Mouse (Mus musculus) lung, postnatal 25 days (tissue): ENCODE measurements around the gene Mall.

ENCODE experiments used
- DNase-seq: peaks from one replicate; pipeline ENCODE4 v3.0.0; 2022; ENCODE audit warnings: low spot score

Mall gene

GRCm38 (mm10) chr2:127728661-127729450, 876 bp downstream of the Mall start:
- DNase-seq, result no peak

GRCm38 (mm10) chr2:127728146-127728545, 1.6 kb downstream of the Mall start:
- no peak for DNase-seq

GRCm38 (mm10) chr2:127723193-127723592, 6.5 kb downstream of the Mall start:
- no peak for DNase-seq

- peak; percentile 95 for DNase-seq
Measured at GRCm38 (mm10) chr2:127722176-127722892, 7.4 kb downstream of the Mall start.

- no peak for DNase-seq
Measured at GRCm38 (mm10) chr2:127718839-127719468, 10.8 kb downstream of the Mall start.

GRCm38 (mm10) chr2:127714726-127715125, 15.0 kb downstream of the Mall start:
- DNase-seq, result no peak

- DNase-seq, result no peak
Measured at GRCm38 (mm10) chr2:127708792-127709191, 20.9 kb downstream of the Mall start.

DNA sequence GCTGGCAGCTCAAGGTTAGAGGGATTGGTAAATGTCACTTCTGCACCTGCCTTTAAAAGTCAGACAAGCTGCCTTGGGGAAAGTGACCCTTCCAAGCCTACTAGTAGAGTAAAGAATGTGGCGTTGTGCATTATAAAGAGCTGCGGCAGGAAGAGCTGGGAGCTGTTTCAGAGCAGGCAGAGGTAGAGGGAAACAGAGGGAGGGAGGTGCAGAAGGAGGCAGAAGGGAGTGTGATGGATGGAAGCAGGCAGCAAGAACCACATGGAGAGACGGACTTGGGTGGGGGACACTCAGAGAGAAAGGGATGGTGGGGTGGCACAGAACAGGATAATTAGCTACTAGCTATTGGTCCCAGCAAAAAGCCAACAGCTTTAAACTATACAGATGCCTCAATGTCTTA, 21.7 kb downstream of the Mall start:
- DNase-seq, result no peak

- DNase-seq, result no peak
Measured at GRCm38 (mm10) chr2:127705267-127705666, 24.5 kb downstream of the Mall start.

DNA sequence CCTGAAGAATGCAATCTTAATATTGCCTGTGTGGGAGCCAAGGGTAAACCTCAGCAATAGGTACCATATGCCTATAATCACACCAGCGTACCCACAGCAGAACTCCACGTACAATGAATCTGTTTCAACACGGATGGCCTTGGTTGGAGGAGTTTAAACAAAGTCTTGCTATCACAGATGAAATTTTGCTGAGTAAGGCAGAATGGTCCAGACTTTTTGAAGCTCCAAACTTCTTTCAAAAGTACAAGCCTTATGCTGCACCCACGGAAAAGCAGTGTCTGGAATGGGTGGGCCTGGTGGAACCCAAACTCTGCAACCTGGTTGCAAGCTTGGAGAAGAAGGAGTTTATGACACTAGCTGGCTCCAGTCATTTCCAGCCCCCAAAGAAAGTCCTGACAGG, 40.5 kb downstream of the Mall start:
- no peak for DNase-seq

DNA sequence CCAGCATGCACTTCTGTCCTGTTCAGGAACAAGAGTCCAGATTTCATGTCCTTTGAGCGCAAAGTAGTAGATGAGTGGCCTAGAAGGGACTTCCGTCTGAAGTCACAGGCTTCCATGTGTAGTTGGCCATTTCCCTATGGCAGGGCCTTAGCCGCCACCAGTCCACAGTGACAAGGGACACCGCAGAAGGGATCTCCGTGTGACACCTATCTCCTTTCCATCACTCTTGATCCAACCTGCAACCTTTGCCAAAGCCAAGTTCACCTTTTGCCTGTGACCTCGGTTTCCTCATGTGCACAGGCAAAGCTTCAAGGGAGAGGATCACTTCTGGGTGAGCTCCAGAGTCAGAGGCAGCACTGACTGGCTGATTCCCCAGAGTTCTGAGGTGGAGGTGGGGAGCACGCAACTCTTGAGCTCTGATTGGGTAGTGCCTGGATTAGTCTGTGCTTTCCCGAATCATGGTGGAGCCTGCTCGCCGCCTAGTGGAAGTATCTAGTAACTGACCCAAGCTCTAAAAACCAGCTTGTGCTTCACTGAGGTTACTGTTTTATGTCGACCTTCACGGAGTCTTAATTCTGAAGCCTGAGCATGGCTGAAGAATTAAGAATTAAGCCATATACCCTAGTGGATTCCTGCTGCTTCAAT, 45.9 kb downstream of the Mall start:
- peak; percentile 74 for DNase-seq

GRCm38 (mm10) chr2:127667843-127668506, 61.8 kb downstream of the Mall start:
- DNase-seq, result peak; percentile 25

- no peak for DNase-seq
Measured at GRCm38 (mm10) chr2:127667015-127667414, 62.7 kb downstream of the Mall start.

- DNase-seq, result no peak
Measured at GRCm38 (mm10) chr2:127662708-127663107, 67.0 kb downstream of the Mall start.

- DNase-seq, result peak; percentile 64
Measured at GRCm38 (mm10) chr2:127656086-127656720, 73.5 kb downstream of the Mall start, which contains the start of gene Mal. TSS of gene Mal (minus strand) at chr2:127656695.

- peak; percentile 26 for DNase-seq
Measured at GRCm38 (mm10) chr2:127655419-127655818, 74.3 kb downstream of the Mall start.

- no peak for DNase-seq
Measured at GRCm38 (mm10) chr2:127654786-127655185, 74.9 kb downstream of the Mall start.
